Mouse (Mus musculus) adrenal gland, adult (tissue): ENCODE data around the gene Kcnmb3.

Experiments
- DNase-seq, 2 experiments: peaks; one replicate each; pipeline ENCODE4 v3.0.0; 2022 to 2023; ENCODE audit warnings: low spot score in 1 of 2; ENCODE audit not compliant: inconsistent age in 2 of 2

The Kcnmb3 gene

DNA sequence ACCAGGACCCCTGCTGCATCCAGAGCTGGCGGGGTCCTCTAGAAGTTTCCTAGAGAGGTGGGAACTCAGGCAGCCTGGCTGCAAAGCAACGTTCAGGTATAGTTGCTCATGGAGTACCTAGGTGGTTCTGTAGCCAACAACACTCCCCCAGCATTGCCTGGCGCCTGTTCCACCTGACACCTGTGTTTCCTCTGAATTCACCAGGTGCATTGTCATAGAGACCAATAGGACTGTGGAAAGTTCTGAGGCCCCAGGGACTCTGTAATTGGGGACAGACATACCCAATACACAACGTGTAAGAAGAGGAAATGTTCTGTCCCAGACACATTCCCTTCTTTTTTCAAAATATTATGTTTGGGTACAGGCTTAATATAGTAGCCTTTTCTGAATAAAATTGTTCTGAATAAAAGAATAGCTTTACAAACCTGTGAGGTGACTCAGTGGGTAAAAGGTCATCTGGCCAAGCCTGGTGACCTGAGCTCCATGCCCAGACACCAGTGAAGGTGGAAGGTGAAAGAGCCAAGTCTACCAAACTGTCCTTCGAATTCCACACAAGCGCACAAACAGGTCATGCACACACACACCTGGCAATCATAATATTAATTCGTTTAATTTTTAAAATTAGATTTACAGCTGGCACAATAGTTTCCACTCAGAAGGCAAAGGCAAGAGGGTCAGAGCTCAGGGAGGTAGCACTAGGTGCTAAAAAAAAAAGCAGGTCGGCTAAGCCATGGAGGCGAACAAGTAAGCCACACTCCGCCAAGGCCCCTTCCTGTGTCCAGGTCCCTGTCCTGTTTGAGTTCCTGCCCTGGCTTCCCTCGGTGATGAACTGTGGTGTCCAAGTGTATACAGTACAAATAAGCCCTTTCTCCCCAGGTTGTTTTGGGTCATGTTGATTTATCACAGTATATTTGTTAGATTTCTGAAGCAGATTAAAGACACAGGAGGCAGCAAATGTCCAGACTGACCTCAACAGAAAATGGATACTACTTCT is at the start of gene Kcnmb3:
Gene Kcnmb3, minus strand, starts transcription at position 135 of the 994 bp plus-strand sequence.
- DNase-seq: no peak

DNA sequence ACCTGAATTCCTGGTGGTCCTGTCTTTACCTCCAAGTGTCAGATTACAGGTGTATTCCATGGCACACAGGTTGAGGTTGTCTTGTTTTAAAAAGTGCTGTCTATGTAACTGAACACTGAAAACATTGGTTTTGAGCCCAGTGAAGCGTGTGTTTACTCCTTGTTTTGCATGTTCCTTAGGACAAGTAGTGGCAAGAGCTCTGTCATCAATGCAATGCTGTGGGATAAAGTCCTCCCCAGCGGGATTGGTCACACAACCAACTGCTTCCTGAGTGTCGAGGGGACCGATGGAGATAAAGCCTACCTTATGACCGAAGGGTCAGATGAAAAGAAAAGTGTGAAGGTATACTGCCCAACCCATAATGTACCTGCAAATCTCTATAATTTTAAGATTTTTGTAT is 46.1 kb upstream of the Kcnmb3 start:
- DNase-seq: peak in 1 of 2 experiments; percentile 57

DNA sequence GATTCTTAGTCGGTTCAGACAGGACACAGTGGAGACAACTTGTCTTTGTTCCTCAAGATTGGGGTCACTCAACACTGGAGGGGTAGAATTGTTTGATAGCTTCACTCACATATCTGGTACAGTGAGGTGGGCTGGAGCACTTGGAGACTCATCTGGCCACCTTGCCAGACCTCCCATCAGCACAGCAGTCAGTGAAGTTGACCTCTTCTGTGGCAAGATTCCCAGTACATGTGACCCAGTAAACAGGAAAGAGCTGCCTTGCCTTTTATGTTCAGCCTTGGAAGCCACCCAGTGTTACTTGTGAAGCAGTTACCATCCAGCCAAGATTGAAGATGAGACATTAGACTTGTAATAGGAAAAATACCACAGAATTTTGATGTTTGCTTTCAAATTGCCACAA is 45.5 kb upstream of the Kcnmb3 start:
- peak; percentile 73 to 92 for DNase-seq

DNA sequence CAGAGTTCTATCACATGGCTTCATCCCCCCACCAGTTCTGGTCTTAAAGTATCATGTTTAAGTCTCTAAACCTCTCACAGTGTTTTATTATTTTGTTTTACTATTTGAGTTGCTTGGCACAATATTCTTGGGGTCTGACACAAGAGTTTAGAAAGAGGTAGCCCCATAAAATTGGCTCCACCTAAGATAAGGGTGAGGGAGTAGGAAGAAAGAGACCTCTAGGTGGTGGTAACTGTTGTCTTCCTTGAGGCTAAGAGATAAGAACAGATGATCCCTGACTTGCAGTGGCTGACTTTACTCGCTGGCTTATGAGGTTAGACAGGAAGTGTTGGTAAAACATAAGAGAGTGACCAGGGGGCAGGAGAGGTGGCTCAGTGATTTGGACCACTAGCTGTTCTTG is 43.7 kb upstream of the Kcnmb3 start:
- no peak for DNase-seq

DNA sequence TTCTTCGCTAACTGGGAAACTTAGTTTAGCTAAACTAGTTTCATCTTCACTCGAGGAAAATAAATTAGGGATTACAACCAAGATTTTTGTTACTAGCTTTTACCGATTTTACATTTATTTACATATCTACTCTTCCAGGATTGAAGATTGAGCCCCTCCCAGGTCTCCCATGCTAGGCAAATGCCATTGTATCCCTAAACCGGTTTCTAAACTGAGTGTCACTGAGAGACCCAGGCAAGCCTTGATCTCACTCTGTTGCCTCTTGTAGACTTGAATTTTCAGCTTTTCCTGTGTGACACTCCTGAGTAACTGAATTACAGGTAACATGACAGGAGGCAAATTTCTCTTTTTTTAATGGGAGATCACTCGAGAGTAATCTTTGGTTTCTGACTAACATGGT is 38.0 kb upstream of the Kcnmb3 start:
- DNase-seq: peak in 1 of 2 experiments; percentile 64

DNA sequence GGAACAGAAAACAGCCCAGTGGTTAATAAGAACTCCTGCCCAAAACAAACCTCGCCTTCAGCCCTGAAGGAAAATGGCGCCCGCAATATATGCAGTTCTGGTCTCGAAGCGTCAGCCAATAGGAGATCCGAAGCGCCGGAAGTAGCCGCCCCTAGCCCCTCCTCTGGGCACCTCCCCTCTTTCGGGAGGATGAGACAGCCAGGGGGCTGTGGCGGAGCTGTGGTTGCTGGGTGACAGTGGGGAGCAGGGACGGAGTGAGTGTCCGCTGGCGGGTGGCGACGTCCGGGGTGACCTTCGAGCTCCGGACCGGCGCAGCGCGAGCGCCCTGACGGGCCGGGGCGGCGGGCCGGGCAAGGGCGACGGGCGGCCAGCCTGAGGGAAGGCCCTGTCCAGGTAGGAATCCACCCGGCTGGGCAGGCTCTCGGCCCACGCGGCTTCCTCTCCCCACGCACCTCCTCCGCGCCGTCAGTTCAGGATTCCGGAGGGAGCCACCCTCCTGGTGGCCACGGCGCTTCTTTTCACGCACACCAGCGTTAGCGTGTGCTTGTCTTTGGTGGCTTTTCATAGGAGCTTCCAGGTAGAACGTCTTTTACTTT is 37.4 kb upstream of the Kcnmb3 start, which contains the start of gene Mfn1:
Gene Mfn1, plus strand, starts transcription at position 163 of the 596 bp plus-strand sequence.
- peak; percentile 98 to 99 for DNase-seq

DNA sequence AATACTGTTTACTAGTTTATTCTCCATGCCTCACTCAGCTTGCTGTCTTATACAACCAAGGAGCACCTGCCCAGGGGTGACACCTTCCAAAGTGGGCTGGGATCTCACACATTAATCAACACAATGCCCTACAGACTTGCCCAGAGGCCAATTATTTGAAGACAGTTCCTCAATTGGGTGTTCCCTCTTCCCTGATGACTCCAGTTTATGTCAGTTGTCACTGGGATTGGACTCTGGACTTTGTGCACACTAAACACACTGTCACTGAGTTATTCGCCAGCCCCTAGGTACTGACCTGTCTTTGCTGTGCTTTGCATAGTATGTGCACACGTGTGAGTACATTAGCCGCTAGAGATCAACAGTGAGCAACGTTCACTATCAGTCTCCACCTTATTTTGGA is 35.1 kb upstream of the Kcnmb3 start:
- no peak for DNase-seq

DNA sequence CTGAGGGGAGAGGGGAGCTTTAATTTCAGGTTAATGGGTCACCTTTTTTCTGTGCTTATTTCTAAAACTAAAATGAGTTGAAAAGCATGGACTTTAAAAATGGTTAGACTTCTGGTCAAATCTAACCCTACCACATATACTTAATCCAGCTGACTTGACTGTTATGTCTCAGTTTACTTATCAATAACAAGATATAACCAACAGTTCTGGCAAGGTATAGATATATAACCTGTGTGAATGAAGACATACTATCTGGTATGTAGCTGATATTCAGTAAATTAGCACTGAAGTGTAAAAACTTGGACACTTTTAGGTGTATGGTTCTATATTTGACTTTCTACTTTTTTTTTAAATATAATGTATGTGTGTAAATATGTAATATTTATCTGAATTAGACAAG is 21.5 kb upstream of the Kcnmb3 start:
- no peak for DNase-seq

DNA sequence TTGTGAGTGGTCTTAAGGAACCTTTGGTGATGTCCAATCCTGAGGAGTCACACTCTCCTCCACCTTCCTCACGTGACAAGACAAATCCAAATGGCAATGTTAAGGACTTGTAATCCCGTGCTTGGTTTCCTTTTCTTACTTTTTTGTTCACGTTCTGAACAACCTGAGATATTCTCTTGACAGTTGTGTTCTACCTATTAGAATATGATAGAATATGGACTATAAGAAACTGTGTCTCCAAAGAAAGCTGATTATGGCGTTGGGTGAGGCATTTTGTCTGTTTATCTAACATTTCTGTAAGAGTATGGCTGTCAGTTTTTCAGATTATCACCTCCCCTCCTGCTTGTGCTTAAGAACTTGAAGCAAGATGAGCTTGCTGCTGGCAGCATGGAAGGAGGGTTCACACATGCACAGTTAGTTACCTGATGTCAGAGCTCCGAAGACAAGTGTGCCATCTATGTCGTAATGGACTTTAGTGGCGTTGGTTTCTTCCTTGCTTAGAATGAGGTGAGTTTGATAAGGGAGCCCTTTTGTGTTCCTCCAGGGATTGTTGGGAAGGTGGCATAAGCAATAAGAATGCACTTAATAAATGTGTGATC is 20.8 kb upstream of the Kcnmb3 start:
- DNase-seq: peak in 1 of 2 experiments; percentile 23

DNA sequence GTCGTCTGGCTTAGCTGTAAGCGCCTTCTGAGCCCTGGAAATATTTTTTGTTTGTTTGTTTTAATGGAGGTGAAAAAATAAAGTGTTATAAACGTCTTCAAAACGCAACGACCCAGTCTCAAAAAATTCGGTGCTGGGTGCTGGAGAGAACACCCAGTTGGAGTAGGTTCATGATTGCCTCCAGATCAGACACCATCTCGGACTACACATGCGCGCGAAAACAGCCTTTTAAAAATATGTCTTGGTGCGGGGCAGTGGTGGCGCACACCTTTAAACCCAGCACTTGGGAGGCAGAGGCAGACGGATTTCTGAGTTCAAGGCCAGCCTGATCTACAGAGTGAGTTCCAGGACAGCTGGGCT is 19.1 kb upstream of the Kcnmb3 start:
- DNase-seq: peak in 1 of 2 experiments; percentile 35

DNA sequence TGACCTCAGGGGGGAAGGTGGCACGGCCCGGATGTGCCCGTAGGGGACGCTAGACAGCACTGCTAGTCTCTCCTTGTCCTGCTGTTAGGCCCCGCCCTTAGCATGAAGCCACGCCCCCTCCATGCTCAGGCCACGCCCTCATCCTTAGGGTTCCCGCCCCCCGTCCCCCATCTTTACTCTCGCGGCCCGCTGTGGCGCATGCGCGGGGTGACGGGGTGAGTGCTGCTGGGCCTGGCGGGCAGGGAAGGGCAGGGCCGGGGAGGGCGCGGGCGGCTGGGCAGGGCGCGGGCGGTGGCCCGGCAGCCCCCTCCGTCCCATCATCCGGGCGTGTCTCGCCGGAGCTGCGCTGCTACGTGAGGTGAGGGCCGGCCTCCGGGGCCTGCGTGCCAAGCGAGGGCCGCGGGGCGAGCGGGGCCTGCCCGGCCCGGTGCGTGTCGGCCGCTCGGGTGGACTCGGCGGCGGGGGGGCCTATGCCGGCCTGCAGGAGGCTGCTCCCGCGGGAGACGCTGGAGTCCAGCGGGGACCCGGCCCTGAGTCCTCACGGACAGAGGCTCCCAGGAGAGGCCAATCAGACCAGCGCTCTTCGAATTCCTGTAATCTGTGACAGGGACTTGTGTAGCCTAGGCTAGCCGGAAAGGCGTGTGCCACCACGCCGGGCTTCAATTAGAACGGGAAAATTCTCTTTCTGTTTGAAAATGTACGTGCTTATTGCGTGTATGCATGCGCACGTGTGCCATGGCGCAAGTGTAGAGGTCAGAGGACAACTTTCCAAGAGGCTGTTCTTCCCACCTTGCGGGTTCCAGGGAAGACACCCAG is 18.6 kb upstream of the Kcnmb3 start:
- peak; percentile 98 to 99 for DNase-seq

DNA sequence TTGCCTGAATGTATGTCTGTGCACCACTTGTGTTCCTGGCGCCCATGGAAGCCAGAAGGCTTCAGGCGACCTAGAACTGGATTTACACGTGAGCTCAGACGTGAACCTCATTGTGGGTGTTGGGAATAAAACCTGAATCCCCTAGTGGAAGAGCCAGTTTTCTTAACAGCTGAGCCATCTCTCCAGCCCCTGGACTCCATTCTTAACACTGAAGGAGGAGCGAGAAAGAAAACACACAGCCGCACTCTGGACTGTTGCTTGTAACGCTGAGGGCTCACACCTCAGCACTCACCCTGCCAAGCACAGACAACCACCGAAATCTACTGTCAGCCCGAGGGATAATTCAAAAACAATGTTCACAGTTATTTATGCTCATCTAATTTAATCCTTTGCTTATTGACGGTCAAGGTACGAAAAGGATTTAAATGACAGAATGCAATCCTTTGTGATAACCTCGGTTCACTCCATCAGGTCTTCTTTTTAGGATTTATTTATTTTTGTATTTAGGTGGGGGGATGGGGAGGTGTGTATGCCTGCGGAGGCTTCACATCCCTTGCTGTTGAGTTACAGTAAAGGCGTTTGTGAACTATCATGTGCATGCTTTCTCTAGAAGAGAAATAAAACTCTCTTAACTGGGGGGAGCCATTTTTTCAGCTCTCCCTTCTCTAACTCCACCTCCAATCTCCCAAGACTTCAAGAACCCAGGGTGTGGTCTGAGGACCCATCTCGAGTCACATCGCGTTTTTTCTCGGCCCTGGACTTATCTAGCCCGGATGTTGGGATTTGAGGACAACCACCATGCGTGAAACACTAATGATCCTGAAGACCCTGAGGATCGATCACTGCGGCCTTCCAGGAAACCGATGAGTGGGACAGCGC is 17.7 kb upstream of the Kcnmb3 start, which contains the start of gene Zfp639:
Gene Zfp639, plus strand, starts transcription at position 764 of the 879 bp plus-strand sequence.
- no peak for DNase-seq

DNA sequence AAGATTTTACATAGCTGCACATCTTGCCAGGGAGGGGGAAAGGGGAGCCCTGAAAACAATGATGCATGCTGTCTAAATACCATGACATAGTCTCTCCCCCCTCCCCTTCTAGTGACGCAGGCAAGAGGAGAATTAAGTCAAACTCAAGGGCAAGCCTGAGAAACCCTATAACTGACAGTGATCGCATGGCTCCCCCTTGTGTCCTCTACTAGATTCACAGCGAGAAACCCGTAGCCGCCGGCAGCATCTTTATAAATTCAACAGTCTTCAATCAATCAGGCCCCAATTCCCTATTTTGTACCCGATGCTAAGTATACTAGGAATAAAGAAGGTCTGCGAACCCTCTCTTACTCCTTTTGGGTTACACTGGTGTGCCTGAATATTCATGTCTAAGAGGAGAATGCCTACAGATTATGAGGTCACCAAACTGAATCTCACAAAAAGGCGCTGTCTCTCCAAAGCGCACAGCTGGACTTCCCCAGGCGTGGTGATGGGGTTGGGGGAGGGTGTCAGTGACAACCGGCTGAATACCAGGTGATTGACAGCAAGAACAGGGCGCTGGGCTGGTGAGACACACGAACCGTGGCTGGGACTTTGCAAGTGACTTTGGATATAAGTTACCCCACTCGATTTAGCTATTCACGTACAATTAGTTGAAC is 16.8 kb upstream of the Kcnmb3 start:
- DNase-seq: peak; percentile 76 to 93

DNA sequence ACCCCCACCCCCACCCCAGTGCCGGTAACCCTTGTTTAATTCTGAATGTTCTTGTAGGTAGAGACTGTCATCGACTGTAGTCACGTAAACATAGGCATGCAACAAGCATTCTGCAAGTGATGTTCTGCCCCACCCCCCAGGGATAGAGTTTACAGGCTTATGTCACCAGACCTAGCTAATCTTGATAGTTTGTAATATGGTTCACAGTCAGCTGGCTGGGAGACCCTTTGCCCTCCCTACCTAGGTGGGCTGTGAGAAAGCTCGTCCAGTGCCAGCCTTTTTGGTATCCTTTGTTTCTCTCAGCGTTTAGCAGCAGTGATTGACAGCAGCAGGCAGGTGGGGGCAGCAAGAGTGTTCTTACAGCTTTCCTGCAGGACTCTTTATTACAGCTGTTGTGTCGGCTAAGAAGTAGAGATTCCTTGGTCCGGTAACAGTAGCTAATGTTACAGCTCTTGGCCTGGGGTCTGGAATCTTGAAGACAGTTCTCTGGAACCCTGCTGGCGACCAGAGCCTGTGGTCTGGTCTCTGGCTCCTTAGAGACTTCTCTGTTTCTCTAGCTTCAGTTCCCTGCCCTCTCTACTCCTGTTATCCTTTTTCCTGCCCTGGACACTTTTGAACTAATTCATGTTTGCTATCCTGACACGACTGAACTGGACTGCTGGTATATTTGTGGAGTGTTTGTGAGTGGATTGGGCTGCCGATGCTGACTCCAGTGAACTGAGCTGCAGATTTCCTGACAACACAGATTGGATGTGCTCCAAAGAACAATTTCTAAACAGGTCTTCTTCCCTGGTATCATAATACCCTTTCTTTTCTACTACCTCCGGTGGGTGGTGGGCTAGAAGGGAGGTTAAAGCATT is 14.6 kb upstream of the Kcnmb3 start:
- DNase-seq: no peak

DNA sequence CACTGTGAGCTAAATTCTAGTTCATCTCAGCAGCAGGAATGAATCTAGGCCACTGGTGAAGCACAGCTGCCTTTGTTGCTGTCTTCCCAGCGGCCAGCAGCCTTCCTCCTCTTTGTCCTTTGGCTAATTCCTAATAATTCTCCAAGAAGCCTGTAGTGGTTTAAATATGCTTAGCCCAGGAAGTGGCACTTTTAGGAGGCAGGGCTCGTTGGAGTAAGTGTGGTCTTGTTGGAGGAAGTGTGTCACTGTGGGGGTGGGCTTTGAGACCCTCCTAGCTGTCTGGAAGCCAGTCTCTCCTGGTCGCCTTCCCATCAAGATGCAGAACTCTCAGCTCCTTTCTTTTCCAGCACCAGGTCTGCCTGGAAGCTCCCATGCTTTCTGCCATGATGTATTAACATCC is 13.8 kb upstream of the Kcnmb3 start:
- no peak for DNase-seq

DNA sequence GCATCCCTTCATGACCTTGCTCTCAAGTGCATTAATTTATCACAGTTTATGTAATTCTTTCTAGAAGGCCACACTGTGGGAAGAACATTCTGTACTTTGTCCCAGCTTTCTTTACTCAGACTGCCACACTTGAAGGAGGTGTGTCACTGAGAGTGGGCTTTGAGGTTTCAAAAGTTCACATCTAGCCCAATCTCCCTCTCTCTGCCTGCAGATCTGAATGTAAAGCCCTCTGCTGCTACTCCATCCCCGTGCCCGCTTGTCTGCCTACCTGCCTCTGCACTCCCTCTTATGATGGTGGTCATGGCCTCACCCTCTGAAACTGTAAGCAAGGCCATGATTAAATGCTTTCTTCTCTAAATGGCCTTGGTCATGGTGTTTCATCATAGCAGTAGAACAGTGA is 8.3 kb upstream of the Kcnmb3 start:
- peak; percentile 74 to 88 for DNase-seq

DNA sequence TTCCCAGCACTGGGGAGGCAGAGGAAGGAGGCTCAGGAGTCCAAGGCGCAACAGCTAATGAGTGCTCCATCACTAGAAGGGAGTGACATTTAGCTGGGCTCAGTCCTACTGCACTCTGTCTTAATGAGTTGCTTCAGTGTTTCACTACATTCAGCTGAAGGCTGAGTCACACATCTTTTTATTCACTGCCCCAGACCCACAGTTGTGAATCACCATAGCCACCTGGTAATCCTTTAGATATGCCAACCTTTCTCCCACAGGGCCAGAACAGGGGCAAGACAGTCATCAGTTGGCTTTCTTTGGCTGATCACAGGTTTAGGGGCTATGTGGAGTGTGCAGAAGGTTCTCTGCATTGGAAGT is 4.7 kb upstream of the Kcnmb3 start:
- peak; percentile 48 to 70 for DNase-seq

DNA sequence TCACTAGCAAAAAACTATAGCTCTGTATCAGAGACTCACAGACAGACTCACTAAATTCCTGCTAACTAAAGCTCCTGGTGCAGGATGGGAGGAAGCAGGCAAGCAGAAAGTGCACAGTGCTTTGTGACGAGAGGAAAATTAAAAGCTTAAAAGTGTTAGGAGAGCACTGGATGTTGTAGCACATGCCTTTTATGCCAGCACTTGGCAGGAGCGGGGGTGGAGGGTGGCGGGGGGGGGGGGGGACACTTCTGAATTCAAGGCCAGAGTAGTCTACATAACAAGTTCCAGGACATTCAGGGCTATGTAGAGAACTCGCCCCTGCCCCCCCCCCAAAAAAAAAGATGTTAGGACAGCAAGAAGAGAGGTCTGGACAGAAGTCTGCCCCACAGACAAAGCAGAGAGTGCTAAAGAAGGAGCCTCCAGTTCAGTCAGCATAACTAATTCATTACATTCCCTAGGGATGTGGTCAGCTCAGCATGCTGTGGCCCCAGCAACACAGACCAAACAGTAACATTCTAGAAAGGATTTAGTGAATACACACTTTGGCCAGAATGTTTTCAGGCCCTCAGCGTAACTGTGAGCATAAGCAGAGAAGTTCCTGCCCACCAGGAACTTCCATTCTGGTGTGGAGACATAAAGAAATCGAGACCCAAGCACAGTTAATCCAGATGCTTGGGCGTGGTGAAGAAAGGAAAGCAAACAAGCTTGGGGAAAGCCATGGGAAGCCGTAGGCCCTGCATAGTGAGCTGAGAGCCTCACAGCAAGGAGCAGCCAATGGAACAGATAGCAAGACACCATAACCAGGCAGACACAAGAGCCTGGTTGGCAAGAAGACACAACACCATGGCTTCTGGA is 4.1 kb upstream of the Kcnmb3 start:
- DNase-seq: no peak
